Mouse (Mus musculus) thymus, postnatal 10 days (tissue): ENCODE measurements around the gene Mxra7.

ENCODE experiments used
- DNase-seq, 2 experiments: peaks; one replicate each; pipeline ENCODE4 v3.0.0; 2021; ENCODE audit warnings: low spot score in 2 of 2

Mxra7 gene

GRCm38 (mm10) chr11:116784221-116784620 lies 43.6 kb downstream of the Mxra7 start:
- DNase-seq, result no peak

GRCm38 (mm10) chr11:116782737-116783145 lies 45.1 kb downstream of the Mxra7 start:
- peak; percentile 62 to 78 for DNase-seq

- no peak for DNase-seq
Measured at GRCm38 (mm10) chr11:116775407-116775806, 52.4 kb downstream of the Mxra7 start, which contains the start of gene St6galnac1. Gene St6galnac1 (minus strand): TSS chr11:116775507.

- DNase-seq, result no peak
Measured at GRCm38 (mm10) chr11:116773205-116773604, 54.6 kb downstream of the Mxra7 start.

GRCm38 (mm10) chr11:116769873-116770272 lies 58.0 kb downstream of the Mxra7 start:
- no peak for DNase-seq

- DNase-seq, result no peak
Measured at GRCm38 (mm10) chr11:116764946-116765345, 62.9 kb downstream of the Mxra7 start.

- DNase-seq, result no peak
Measured at GRCm38 (mm10) chr11:116764346-116764745, 63.5 kb downstream of the Mxra7 start.

- DNase-seq, result no peak
Measured at GRCm38 (mm10) chr11:116755191-116755590, 72.7 kb downstream of the Mxra7 start.

GRCm38 (mm10) chr11:116753674-116754470 lies 74.0 kb downstream of the Mxra7 start:
- DNase-seq, result no peak
